Mouse (Mus musculus): ENCODE measurements around the gene Pak6. TPM values are rescaled to one million over a fixed set of nuclear protein-coding genes. Genes with fewer than 3 reads are reported as not detected.

Pak6 gene
- polyA plus RNA-seq, 1 experiment from 2014 or later, result 36.4 TPM

DNA sequence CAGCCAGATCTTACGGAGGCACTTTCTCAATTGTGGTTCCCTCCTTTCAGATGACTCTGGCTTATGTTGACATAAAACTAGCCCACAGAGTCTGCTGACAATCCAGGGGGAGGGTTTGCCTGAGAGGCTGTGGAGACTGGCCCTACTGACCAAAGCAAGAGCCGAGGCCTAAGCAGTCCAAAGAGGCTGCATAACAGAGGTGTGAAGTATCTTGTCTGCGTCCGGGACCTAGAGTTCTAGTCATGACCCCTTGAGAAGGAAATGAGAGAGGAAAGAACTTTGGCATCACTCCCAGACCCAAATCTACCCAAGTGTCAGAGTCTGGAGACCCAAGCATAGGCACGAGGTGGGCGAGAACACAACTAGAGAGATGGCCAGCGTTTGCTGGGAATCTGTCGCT is 23.6 kb downstream of the Pak6 start:
- H3K9ac ChIP-seq (replicated peaks; ENCODE audit: low read depth, low read length), result no peak overlapping the region
- no peak for ATAC-seq
- H3K27ac ChIP-seq (ENCODE audit: low read length), result no peak overlapping the region
- H3K4me3 ChIP-seq (replicated peaks; ENCODE audit: low read length), result no peak overlapping the region
- no peaks in the 10 kb centered on the region for H3K9me3 ChIP-seq (ENCODE audit: control insufficient read depth, low read length)
- H3K27me3 ChIP-seq (replicated peaks; ENCODE audit: control insufficient read depth, insufficient read depth, low read length), result no peaks in the 10 kb centered on the region
- WGBS, result 86% methylated on average over 8 of the region's 8 CpGs
- H3K36me3 ChIP-seq (ENCODE audit: control insufficient read depth, insufficient read depth), result no peaks in the 10 kb centered on the region
- H3K4me2 ChIP-seq (ENCODE audit: low read length), result no peak overlapping the region
- peaks cover 6% of the 10 kb centered on the region; the same call in 1 of the 2 replicates for H3K4me1 ChIP-seq (replicated peaks; ENCODE audit: control insufficient read depth, insufficient read depth, low read length)

DNA sequence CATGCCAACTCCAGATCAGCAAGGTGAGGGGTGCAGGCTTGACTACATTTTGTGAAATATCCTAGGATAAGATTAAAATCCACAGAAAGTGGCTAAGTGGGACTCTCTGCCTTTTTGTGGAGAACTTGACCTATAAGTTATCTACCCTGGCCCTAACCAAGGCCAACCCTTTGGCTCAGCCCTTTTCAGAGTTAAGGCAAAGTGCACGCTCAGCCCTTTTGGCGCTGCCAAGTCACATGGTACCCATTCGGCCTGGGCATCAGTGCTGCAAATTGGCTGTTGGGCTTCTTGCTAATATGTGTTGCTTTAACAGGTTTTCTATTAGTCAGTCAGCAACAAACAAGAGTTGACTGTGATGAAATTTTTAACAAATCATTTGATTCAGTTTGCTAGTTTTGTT is 24.7 kb downstream of the Pak6 start:
- no peak for ATAC-seq
- WGBS, result 90% methylated on average over 3 of the region's 3 CpGs

DNA sequence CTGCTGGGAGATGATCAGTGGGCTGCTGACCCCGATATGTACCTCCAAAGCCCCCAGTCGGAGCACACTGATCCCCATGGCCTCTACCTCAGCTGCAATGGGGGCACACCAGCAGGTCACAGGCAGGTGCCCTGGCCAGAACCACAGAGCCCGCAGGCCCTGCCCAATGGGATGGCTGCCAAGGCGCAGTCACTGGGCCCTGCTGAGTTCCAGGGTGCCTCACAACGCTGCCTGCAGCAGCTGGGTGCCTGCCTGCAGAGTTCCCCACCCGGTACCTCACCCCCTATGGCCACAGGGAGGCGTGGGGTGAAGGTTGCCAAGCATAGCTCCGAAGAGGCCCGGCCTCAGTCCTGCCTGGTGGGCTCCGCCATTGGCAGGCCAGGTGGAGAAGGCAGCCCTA is 26.8 kb downstream of the Pak6 start:
- no peak overlapping the region for H3K9ac ChIP-seq (replicated peaks; ENCODE audit: low read depth, low read length)
- no peak overlapping the region for H3K4me3 ChIP-seq (replicated peaks; ENCODE audit: low read length)
- no peak overlapping the region for H3K27ac ChIP-seq (ENCODE audit: low read length)
- H3K9me3 ChIP-seq (ENCODE audit: control insufficient read depth, low read length), result no peaks in the 10 kb centered on the region
- 76% methylated on average over 10 of the region's 10 CpGs for WGBS
- no peaks in the 10 kb centered on the region for H3K36me3 ChIP-seq (ENCODE audit: control insufficient read depth, insufficient read depth)
- no peak for ATAC-seq
- no peak overlapping the region for H3K4me2 ChIP-seq (ENCODE audit: low read length)
- H3K4me1 ChIP-seq (replicated peaks; ENCODE audit: control insufficient read depth, insufficient read depth, low read length), result no peaks in the 10 kb centered on the region
- H3K27me3 ChIP-seq (replicated peaks; ENCODE audit: control insufficient read depth, insufficient read depth, low read length), result peaks cover 3% of the 10 kb centered on the region; the same call in 1 of the 2 replicates

More for the DNA sequence above, 24.7 kb downstream of the Pak6 start:
- Histone ChIP-seq H3K4me2 (ENCODE audit: low read length) (no peak overlapping the region), H3K9ac (replicated peaks; ENCODE audit: low read depth, low read length) (no peak overlapping the region), H3K27ac (ENCODE audit: low read length) (no peak overlapping the region), H3K4me1 (replicated peaks; ENCODE audit: control insufficient read depth, insufficient read depth, low read length) (peaks cover 1% of the 10 kb centered on the region; the same call in 1 of the 2 replicates), H3K27me3 (replicated peaks; ENCODE audit: control insufficient read depth, insufficient read depth, low read length) (no peaks in the 10 kb centered on the region), H3K36me3 (ENCODE audit: control insufficient read depth, insufficient read depth) (no peaks in the 10 kb centered on the region), H3K9me3 (ENCODE audit: control insufficient read depth, low read length) (no peaks in the 10 kb centered on the region), H3K4me3 (replicated peaks; ENCODE audit: low read length) (no peak overlapping the region)

DNA sequence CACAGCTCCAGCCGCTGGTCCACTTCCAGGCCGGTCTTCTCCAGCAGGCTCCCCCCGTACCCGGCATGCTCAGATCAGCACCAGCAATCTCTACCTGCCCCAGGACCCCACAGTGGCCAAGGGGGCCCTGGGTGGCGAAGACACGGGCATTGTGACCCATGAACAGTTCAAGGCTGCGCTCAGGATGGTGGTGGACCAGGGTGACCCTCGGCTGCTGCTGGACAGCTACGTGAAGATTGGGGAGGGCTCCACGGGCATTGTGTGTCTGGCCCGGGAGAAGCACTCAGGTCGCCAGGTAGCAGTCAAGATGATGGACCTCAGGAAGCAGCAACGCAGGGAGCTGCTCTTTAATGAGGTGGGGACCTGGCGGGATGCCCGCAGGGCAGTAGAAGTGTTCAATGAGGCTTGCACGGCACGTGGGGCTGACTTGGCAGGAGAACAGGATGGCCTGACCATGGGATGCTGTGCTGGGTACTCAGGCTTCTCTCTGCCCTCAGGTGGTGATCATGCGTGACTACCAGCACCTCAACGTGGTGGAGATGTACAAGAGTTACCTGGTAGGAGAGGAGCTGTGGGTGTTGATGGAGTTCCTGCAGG is 30.4 kb downstream of the Pak6 start:
- peaks cover 7% of the 10 kb centered on the region for H3K4me1 ChIP-seq (replicated peaks; ENCODE audit: control insufficient read depth, insufficient read depth, low read length)
- H3K4me2 ChIP-seq (ENCODE audit: low read length), result no peak overlapping the region
- no peaks in the 10 kb centered on the region for H3K9me3 ChIP-seq (ENCODE audit: control insufficient read depth, low read length)
- WGBS, result 70% methylated on average over 19 of the region's 19 CpGs
- no peak overlapping the region for H3K27ac ChIP-seq (ENCODE audit: low read length)
- peaks cover 15% of the 10 kb centered on the region; the same call in 1 of the 2 replicates for H3K27me3 ChIP-seq (replicated peaks; ENCODE audit: control insufficient read depth, insufficient read depth, low read length)
- no peak overlapping the region for H3K4me3 ChIP-seq (replicated peaks; ENCODE audit: low read length)
- no peak for ATAC-seq
- no peaks in the 10 kb centered on the region for H3K36me3 ChIP-seq (ENCODE audit: control insufficient read depth, insufficient read depth)
- no peak overlapping the region for H3K9ac ChIP-seq (replicated peaks; ENCODE audit: low read depth, low read length)

DNA sequence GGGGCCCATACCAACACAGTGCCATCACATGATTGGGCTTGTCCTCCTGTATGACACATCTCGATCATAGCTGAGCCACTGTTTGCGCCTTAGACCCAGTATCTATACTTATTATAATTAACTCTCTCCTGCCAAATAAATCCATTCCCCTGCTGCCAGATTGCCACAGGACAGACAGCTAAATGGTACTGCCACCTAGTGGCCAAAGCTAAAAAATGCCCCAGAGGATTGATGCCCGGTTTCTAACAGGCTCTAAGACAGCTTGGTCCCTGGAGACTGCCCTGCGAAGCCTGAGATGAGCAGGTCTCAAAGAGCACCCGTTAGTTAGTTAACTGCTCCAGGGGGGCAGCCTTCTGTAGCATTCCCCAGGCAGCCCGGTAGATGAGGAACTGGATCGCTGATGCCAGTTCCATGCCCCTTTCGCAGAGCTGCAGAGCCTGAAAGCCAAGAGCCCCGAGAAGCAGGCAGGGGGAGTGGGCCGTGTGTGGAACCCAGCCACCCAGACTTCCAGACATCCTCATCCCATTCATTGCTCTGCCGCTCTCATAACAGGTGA is 32.7 kb downstream of the Pak6 start:
- 24% methylated on average over 11 of the region's 11 CpGs for WGBS
- no peak overlapping the region for H3K9ac ChIP-seq (replicated peaks; ENCODE audit: low read depth, low read length)

DNA sequence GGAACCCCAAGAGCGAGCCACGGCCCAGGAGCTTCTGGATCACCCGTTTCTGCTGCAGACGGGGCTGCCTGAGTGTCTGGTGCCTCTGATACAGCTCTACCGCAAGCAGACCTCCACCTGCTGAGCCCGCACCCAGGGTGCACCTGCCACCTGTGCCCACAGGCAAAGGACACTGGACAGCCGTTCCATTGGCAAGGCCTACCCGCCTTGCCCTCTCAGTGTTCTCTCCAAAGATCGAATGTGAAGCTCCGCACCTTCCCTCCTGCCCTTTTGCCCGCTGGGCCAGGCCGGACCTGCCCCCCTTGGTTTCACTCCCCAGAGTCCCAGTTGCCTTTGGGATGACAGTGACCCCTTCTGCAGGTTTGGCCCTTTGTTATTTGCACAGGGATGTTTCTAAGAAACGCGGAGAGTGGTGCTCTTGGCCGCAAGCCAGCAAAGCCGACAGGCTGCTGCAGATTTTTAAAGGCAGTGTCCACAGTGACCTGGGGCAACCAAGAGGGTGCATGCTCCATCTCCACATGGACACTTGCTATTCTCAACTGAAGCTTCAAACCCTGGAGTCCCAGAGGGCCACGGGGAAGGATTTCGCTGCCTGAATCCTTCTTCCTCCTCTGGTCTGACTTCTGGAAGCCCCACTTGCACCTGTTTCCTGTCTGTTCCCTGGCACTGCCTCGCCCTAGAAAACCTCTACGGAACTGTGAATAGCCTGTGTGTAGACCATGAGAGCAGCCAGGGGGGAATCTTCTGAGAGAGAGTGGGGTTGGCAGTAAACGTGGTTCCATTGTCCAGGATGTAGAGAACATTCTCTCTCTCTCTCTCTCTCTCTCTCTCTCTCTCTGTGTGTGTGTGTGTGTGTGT is 33.6 kb downstream of the Pak6 start:
- H3K9me3 ChIP-seq (ENCODE audit: control insufficient read depth, low read length), result no peaks in the 10 kb centered on the region
- WGBS, result 50% methylated on average over 21 of the region's 21 CpGs
- H3K4me2 ChIP-seq (ENCODE audit: low read length), result no peak overlapping the region
- H3K36me3 ChIP-seq (ENCODE audit: control insufficient read depth, insufficient read depth), result no peaks in the 10 kb centered on the region
- H3K4me3 ChIP-seq (replicated peaks; ENCODE audit: low read length), result no peak overlapping the region
- H3K27me3 ChIP-seq (replicated peaks; ENCODE audit: control insufficient read depth, insufficient read depth, low read length), result peaks cover 41% of the 10 kb centered on the region
- no peak overlapping the region for H3K27ac ChIP-seq (ENCODE audit: low read length)
- H3K4me1 ChIP-seq (replicated peaks; ENCODE audit: control insufficient read depth, insufficient read depth, low read length), result peaks cover 20% of the 10 kb centered on the region
- no peak for ATAC-seq
- no peak overlapping the region for H3K9ac ChIP-seq (replicated peaks; ENCODE audit: low read depth, low read length)

More for the DNA sequence above, 32.7 kb downstream of the Pak6 start:
- ATAC-seq, result peak; percentile 23; the same call in 1 of the 2 replicates
- H3K4me3 ChIP-seq (replicated peaks; ENCODE audit: low read length), result no peak overlapping the region
- peaks cover 31% of the 10 kb centered on the region for H3K27me3 ChIP-seq (replicated peaks; ENCODE audit: control insufficient read depth, insufficient read depth, low read length)
- no peaks in the 10 kb centered on the region for H3K9me3 ChIP-seq (ENCODE audit: control insufficient read depth, low read length)
- no peak overlapping the region for H3K27ac ChIP-seq (ENCODE audit: low read length)
- H3K4me2 ChIP-seq (ENCODE audit: low read length), result no peak overlapping the region
- H3K4me1 ChIP-seq (replicated peaks; ENCODE audit: control insufficient read depth, insufficient read depth, low read length), result peaks cover 15% of the 10 kb centered on the region
- H3K36me3 ChIP-seq (ENCODE audit: control insufficient read depth, insufficient read depth), result no peaks in the 10 kb centered on the region

DNA sequence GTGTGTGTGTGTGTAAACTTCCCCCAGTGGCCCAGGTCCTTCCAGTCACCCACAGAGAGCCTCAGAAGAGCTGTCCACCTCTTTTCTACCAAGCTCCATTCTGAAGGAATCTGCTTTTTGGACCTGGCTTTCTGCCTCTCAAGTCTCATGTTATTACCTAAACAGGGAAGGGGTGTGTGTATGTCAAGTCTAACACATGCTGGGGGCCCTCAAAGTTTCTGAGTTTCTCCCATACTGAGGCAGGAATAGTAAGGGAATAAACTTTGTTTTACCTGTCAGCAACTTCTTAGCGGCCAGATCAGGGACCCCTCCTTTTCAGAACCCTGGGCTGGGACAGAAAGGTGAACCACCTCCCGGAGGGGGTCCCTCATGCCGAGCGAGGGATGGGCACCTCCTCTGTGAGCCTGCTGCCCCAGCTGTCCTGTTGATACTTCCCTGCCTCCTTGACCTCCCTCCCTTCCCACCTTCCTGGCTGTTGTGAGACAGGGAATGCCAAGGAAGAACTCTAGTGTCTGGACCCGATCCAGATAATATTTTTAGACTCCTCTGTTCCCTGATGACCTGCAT is 34.3 kb downstream of the Pak6 start:
- WGBS, result 47% methylated on average over 5 of the region's 5 CpGs
- Histone ChIP-seq H3K27me3 (replicated peaks; ENCODE audit: control insufficient read depth, insufficient read depth, low read length) (peaks cover 48% of the 10 kb centered on the region), H3K36me3 (ENCODE audit: control insufficient read depth, insufficient read depth) (no peaks in the 10 kb centered on the region), H3K9me3 (ENCODE audit: control insufficient read depth, low read length) (no peaks in the 10 kb centered on the region), H3K9ac (replicated peaks; ENCODE audit: low read depth, low read length) (no peak overlapping the region), H3K4me2 (ENCODE audit: low read length) (no peak overlapping the region), H3K4me3 (replicated peaks; ENCODE audit: low read length) (no peak overlapping the region), H3K4me1 (replicated peaks; ENCODE audit: control insufficient read depth, insufficient read depth, low read length) (peaks cover 23% of the 10 kb centered on the region), H3K27ac (ENCODE audit: low read length) (no peak overlapping the region)
- ATAC-seq, result no peak

DNA sequence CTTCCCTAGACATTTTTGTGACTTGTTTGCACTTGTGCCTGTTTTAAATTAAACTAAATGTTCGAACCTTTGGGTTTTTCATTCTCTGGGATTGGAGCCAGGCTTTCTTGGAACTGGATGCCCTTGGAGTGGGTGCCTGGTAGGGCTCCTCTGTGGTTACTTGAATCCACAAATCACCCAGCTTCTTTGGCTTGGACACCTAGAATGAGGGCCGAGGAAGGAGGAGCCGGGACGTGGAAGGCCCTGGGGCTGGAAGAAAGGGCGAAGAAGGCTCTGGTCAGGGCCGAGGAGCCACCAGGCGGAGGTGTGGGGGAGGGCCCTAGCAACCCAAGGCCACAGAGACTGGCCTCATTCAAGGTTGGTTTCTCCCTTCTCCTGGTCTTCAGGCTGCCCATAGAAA is 34.9 kb downstream of the Pak6 start:
- H3K4me3 ChIP-seq (replicated peaks; ENCODE audit: low read length), result no peak overlapping the region
- peaks cover 29% of the 10 kb centered on the region for H3K4me1 ChIP-seq (replicated peaks; ENCODE audit: control insufficient read depth, insufficient read depth, low read length)
- no peak overlapping the region for H3K27ac ChIP-seq (ENCODE audit: low read length)
- no peak overlapping the region for H3K9ac ChIP-seq (replicated peaks; ENCODE audit: low read depth, low read length)
- H3K36me3 ChIP-seq (ENCODE audit: control insufficient read depth, insufficient read depth), result no peaks in the 10 kb centered on the region
- no peak for ATAC-seq
- 42% methylated on average over 7 of the region's 7 CpGs for WGBS
- H3K4me2 ChIP-seq (ENCODE audit: low read length), result no peak overlapping the region
- H3K27me3 ChIP-seq (replicated peaks; ENCODE audit: control insufficient read depth, insufficient read depth, low read length), result peaks cover 51% of the 10 kb centered on the region
- H3K9me3 ChIP-seq (ENCODE audit: control insufficient read depth, low read length), result no peaks in the 10 kb centered on the region
